Mouse (Mus musculus): ENCODE results near the gene Negr1.

The Negr1 gene

DNA sequence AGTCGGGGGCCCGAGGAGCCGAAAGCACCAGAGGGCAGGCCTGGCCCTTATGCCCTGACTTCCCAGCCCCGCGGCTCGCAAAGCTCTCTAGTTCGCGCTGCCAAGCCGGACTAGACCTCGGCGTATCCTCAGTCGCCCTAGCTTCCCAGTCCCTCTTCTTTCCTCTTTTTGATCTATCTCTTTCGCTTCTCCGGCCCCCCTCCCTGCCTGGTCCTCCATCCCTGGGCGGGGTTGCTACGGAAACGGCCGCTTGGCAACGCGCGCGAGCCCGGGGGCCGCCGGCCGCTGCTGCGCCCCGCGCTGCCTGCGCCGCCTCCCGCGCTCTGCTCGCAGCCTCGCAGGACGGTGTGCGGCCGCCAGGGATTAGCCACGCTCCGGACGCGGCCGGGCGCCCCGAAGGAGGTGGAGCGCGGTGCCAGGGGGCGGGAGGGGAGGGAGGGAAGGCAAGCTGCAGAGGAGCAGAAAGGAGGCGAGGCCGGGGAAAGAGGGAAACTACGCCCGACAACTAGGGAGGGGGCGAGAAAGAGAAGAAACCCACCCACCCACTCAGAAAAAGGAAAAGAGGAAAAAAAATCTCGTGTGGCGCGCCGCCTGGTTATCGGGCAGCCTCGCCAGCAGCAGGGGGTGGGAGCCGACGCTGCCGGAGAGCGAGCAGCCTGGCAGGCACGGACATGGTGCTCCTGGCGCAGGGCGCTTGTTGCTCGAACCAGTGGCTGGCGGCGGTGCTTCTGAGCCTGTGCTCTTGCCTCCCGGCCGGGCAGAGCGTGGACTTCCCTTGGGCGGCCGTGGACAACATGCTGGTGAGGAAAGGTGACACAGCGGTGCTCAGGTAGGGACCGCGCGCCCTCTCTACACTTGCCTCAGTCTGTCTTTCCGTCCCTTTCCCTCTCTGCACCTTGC lies at the start of gene Negr1:
Gene Negr1 (plus strand): TSS at position 271 of the 900 bp plus-strand sequence.
- DNase-seq (ENCODE audit: low spot score): peak; percentile 62

DNA sequence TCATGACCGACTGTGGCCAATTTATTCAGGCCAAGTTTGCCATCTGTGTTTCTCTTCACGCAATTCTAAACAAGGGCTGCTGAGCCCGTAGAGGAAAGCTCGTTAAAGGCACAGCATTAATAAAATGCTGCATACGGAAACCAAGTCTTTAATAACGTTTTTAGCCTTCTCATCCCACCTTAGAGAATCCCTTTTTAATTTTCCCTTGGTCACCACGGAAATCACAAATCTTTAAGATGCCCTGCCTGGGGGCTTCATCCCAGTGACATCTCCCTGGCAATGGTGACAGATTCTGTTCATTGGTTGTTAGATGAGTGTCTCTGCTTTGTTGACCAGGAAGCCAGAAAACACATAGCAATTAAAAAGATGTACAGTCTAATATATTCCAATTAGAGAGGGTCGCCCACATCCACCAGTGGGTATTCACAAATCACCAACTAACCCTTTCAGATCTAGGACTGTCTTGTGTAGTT lies 35.1 kb upstream of the Negr1 start:
- no peak for DNase-seq (ENCODE audit: low spot score)

DNA sequence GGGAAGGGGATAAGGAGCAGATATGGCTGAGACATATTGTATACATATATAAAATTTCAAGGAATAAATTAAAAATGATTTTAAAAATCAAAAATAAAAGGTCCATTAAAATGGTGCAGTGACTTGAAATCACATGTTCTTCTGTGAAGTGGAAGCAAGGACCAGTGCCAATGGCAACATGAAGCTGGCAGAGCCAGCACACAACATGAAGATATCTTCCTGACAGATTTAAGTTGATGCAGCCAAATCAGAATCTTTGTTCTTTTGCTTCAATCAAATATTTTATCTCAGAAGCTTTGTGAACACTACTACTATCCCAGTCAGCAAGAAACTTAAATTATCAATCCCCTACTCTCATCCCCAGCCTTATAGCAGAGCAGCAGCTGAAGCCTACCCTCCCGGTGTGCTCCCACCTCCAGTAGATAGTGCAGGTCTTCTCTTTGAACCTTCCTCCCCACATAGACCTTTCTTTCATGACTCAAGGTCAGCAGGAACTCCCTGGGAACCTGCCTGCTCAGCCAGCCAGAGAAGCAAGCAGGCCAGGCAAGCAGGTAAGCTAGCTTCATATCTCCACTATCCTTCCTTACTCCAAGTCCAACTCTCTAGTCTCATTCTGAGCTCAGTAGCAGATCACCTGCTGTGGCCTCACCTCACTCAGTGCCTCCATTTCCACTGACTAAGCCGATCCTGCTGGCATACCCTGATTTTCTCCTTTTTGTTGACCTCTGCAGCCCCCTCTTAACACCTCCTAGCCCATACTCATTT lies 34.2 kb upstream of the Negr1 start:
- no peak for DNase-seq (ENCODE audit: low spot score)

DNA sequence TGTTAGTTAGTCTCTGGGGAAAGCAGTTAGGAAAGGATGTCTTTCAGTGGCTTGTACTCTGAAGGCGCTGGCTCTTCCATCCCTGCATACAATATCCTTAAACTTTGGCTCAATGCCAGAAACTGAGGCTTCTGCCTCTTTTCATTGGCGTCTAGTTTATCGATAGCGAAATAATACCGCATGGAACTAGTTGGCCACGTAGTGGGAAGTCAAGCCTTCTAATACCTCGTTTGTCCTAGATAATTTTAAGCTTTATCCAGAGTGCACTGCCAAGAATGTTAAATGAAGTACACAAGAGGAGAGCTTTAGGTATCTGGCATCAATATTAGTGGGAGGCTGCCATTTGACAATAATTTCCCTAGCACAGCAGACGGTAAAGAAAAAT lies 2.2 kb upstream of the Negr1 start:
- no peak for DNase-seq (ENCODE audit: low spot score)

DNA sequence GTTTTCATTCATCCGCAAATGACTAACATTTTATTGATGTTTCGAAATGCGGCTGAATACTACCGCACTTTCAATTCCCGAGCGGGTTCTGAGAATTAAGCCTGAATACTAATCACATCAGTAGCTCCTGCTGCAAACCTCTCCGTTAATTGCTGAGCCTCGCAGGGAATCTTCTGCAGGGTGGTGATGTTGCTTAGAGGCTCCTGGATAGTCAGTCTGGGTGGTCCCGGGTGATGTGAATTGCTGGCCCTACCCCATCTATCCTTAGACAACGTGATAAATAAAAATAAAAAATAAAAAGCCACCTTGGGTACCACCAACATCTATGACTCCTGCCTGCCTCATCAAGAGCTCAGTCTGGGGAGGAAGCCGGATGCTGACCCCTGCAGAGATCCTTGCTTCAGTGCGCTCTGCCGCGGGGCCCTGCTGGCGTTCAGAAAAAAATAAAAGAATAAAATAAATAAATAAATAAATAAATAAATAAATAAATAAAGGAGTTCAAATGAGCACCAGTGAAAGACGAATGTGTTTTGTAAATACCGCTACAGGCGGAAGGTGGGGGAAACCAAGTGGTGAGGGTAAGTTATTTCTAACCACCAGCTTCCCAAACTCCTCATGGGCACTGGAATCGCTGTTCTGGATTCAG lies 1.6 kb upstream of the Negr1 start:
- DNase-seq (ENCODE audit: low spot score): no peak

DNA sequence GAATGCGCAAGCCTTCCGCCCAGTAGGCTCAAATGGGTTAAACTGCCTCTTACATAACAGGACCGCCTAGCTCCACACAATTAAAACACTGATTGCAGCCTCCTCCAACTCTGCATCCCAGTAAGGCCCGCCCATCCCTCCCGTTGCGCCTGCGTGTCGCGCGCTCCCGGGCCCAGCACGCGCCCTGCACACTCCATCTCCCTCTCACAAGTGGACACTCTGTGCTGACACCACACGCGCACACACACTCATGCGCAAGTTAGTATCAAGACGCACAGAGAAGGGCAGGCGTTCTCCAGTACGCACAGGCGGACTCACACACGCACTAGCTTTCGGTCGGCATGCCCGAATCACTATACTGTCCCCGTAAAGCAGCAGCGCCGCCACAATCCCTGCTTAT lies 828 bp upstream of the Negr1 start:
- DNase-seq (ENCODE audit: low spot score): peak; percentile 68

DNA sequence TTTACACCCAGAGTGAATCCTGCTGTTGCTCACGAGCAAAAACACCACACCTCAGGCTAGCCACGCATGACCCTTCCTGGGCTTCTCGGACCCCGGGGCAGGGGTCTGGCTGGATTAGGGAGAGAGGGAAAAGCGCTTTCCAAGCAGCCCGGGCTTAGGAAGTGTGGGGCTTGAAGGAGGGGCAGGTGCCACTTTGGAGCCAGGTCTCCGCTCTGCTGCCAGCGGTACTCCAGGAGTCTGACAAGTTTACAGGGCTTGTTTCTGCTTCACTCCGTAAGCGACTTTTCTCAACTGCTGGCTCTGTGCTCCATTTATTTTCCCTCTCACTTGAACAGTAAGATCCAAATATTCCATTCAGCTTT lies 811 bp downstream of the Negr1 start:
- no peak for DNase-seq (ENCODE audit: low spot score)

DNA sequence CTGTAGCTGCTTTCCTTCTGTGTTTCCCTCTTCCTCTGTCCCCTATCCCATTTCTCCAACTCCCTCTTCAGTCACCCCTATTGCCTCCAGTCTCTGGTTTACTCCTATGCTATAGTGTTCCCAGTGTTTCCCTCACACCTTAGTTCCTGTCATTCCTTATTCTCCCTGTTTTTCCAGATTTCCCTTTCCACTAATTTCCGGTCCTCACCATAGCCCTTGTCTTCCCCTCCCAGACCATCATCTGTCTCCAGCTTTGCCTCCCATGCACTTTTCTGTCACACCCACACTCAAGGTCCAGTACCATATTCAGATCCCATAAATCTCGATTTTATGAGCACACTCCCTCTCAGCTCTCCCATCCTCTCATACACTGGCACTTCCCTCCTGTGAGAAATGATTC lies 1.2 kb downstream of the Negr1 start:
- DNase-seq (ENCODE audit: low spot score): no peak

DNA sequence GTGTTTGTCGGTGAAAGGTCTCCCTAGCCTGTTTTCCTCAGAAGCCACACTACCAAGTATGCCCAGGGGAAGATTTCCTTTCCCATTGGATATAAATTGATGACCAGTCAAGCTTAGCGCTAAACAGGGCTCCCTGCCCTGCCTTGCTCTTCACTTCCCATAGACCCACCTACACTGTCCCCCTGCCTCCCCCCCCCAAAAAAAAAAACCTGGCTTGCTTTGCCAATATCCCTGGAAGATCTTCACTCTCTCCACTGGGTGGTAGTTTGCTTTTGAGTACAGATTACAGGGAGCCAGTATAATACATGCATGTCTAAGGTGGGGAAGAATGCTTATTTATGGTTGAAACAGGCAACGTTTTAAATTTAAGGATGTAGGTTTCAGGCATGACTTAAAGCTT lies 1.8 kb downstream of the Negr1 start:
- no peak for DNase-seq (ENCODE audit: low spot score)

DNA sequence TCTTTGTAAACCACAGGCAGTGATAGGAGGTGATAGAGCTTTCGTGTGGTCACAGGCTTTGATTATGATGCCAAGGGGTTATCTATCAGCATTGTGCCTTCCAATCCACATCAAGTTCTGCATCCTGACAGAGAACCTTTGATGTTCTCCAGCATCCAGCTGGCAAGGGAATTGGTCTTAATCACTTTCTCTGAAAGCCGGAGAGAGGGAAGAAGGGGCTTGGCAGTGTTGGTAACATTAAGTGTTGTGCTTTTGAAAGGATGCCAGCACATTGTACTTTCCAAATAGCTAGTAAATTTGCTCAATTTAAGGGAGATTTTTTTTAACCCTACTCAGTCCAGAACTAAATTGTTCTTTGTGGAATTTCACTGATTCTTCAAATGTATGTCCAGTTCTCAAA lies 11.9 kb downstream of the Negr1 start:
- no peak for DNase-seq (ENCODE audit: low spot score)

DNA sequence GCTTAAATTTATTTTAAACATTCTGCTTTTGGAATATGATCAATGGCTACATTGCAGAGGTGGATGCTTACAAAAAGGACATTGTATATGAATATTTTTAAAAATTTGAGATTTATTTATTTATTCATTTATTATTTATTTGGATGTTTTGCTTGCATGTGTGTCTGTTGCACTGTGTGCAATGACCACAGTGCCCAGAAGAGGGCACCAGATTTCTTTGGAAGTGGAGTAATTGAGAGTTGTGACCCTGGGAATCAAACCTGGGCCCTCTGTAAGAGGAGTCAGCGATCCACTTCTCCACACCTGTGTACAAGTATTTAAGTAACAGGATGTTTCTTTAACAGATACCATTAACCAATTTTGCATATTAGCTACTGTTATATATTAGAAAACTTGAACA lies 14.7 kb downstream of the Negr1 start:
- no peak for DNase-seq (ENCODE audit: low spot score)

DNA sequence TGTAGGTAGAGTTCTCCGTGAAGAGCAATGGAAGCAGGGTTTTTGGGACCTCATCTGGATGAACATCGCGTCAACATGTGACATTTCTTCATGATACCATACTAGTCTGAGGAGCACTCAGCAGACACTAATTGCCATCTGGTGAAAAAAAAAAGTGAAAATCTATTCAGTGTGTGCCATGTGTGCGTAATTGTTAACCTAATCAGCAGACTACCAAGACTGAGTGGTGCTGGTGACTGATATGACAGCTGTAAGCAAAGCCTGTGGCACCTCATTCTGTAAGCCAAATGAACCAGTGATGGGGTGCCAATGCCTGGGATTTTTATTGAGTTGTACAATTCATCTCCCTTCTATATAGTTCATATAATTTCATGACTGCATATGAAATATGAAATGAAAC lies 29.0 kb downstream of the Negr1 start:
- DNase-seq (ENCODE audit: low spot score): no peak

DNA sequence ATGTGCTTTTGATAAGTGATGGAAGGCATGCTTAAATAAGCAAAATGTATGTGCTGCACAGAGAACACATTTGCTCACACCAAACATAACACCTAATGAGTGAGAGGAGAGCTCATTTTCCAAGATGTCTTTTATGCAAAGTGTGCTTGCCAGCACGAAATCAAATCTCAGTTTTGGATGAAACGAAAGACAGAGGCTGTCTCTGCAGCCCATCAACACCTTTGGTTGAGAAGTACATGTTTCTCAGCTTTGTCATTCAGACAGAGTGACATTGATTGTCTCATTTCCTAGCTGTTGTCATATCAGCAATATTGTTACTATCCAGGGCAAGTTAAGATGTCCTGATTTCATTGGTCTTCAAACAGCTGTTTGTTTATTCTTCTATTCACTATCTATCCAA lies 29.5 kb downstream of the Negr1 start:
- no peak for DNase-seq (ENCODE audit: low spot score)

DNA sequence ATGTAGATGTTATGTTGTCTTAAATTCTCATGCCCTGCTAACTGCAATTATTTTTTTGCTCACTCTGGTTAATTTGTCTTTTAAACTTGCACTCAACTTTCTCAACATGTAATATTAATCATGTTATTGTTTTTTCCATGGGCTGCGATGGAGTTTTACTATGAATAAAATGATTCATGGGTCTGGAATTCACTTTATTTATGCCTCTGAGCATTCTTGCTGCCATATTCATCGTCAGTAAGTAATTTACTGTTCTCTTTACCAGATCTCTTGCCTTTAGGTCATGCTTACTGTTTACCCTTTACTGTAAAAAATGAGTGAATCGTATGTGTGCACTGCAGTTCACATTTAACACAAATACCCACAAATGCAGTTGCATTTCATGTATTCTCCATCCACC lies 45.3 kb downstream of the Negr1 start:
- DNase-seq (ENCODE audit: low spot score): no peak

DNA sequence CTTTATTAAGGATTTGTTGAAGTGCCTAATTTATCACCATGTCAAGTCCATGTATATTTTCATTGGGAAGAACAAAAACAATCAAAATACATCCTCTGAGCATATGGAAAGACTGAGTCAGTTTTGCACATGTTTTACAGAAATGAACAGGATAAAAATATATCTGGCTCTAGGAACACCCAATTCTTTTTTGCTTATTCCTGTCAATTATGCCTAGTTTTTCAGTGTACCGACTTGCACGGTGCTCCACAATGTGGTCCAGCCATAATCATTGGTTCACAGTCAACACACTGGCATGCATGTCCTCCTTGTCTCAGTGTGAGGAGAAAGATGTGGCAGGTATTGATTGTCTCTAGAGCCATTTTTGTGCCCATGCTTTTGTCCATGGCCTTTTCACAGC lies 58.3 kb downstream of the Negr1 start:
- DNase-seq (ENCODE audit: low spot score): no peak

DNA sequence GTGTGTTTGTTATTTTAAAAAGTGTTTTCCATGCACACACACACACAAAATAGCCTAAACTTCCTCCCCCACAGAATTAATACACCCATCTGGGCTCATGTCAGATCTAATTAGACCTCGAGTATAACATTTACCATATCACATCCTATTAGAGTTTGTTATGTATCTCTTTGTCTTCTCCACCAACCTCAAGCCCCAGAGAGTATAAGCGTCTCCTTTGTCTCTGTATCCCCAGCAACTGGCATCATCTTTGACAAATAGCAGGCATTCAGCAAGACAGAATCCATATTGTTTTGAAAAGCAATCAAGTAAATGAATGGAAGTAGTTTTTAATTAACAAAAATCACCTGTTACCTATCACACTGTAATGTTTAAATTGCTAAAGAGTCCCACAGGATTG lies 67.0 kb downstream of the Negr1 start:
- no peak for DNase-seq (ENCODE audit: low spot score)

DNA sequence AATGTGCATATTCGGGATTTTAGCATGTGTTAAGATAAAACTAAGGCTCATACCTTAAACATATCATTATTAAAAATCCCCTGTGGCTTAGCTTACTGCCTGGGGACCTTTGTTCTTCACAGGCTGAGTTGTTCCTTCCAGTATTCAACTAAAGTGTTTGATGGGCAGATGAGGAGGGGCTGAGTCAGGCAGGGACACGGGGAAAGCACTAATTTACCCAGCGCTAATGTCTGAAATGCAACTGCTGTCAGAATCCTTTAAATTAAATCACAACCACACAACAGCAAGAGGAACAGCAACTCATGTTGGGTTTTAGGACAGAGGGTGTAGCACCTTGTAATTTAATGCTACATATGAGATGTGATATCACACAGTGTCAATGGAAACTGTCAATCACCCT lies 71.3 kb downstream of the Negr1 start:
- no peak for DNase-seq (ENCODE audit: low spot score)

DNA sequence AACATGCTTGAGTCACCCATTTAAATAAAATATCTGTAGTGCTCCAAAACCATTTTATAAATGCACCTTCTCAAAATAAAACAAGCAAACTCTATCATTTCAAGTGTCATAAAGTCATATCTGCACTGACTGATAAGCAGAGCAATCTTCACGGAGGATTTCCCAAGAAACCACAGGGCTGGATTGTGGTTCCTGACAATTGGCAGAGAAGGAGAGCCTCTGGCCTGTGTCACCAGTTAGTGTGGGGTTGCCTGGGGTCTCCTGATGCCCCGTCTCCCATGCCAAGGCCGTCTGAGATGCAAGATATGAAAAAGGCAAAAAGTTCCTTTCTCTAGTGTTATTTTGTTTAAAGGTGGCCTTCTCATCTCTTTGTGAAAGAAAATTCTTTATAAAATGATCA lies 77.8 kb downstream of the Negr1 start:
- DNase-seq (ENCODE audit: low spot score): no peak

DNA sequence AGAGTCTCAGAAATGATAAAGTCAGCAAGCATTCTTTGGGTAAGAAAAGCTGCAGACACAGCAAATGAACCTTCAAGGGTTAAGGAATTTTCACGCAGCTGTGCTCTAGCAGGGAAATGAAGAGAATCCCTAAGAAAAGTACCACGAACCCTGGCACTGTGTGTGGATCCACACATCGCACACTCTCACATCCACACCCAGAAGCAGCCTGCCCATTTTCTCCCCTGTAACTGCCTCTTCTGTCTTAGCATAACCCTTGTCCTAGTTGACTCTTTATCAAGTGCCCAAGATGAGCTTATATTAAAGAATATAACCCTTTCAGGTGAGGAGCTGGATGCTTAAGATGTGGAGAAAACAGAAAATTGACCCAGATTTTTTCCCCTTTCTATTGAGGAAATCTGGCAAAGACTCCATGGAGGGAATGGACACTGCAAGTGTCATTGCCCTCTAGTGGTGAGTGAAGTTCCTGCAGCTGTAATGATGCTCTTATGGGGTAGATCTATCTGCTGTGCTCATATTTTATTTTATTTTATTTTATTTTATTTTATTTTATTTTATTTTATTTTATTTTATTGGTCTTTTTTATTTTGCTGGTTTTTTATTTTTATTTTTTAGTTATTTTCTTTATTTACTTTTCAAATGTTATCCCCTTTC lies 82.2 kb downstream of the Negr1 start:
- peak; percentile 49 for DNase-seq (ENCODE audit: low spot score)

DNA sequence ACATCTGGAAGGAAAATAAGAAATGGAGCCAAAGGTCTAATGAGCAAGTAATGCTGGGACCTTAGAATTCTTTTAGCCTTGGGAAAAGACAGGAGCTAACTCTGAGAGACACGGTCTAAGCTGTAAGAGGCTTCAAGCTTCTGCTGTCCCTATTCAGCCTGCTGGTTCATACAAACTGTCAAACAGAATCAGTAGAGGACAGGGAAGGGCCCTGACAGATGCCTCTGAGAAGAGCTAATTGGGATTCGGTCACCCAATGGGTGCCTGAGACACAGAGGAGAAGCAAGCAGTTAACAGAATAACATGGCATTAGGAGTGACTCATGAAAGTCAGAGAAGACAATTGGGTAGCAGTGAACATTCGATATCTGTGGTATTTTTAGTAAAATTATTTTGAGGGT lies 86.8 kb downstream of the Negr1 start:
- no peak for DNase-seq (ENCODE audit: low spot score)

DNA sequence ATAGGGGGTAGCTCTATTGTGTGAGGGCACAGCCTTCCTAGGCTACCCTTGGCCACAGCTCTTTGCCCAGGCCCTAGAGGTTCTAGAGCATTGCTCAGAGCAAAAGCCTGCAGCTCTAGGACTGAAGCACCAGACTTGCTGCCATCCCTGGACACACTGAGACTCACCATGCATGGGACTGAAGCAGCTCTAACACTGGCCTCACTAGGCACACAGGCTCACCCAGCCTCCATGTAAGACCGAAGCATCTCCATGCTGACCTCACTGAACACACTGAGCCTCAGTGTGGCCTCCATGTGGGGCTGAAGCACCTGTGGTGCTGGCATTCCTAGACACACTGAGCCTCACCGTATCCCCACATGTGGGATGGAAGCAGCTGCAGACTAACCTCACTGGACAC lies 101.0 kb downstream of the Negr1 start:
- no peak for DNase-seq (ENCODE audit: low spot score)

DNA sequence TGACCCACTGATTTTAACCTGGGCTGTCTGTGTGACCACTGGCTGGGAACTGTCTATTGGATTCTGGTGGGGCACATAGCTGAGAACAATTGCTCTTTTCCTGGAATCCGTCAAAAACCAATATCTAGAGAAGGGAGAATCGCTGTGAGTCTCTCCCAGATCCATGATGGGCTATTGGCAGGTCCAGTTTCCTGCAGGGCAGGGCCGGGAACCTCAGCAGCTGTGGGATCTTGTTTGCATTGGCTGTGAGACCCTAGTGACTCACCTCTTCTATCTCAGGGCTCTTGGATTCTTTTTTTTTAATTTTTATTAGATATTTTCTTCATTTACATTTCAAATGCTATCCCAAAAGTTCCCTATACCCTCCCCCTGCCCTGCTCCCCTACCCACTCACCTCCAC lies 111.0 kb downstream of the Negr1 start:
- DNase-seq (ENCODE audit: low spot score): no peak

Data from urinary bladder, postnatal 14 days (tissue).